Mouse (Mus musculus) MEL (cell line): Measurements from ENCODE around the gene Xrcc4. TPM values are rescaled to one million over a fixed set of nuclear protein-coding genes. Genes with fewer than 3 reads are reported as not detected.

ENCODE experiments used
- DNase-seq: peaks from one replicate; pipeline ENCODE4 v3.0.0; 2011; ENCODE audit warnings: low read depth, low spot score
- H3K27ac ChIP-seq: 2 replicates; pipeline ENCODE4 v1.5.1; 2012; ENCODE audit warnings: low read depth, mild to moderate bottlenecking, control low read depth, low read length, moderate library complexity; ENCODE audit not compliant: control insufficient read depth
- H3K27me3 ChIP-seq, 2 experiments: fragments of 150-350 bp in 1 of 2; sonication (generic) in 1 of 2; 2 replicates each; pipeline ENCODE4 v1.6.1; 2012; ENCODE audit warnings: low read length in 2 of 2, mild to moderate bottlenecking in 2 of 2, improper control_type of control experiment in 1 of 2, moderate library complexity in 1 of 2; ENCODE audit not compliant: insufficient read depth in 2 of 2, control insufficient read depth in 1 of 2
- H3K36me3 ChIP-seq, 2 experiments: 2 replicates each; pipeline ENCODE4 v1.6.1; 2012 to 2014; ENCODE audit warnings: low read length in 2 of 2, improper control_type of control experiment in 1 of 2, inconsistent platforms in 1 of 2, mild to moderate bottlenecking in 1 of 2; ENCODE audit not compliant: insufficient read depth in 2 of 2, control insufficient read depth in 1 of 2
- H3K4me1 ChIP-seq, 2 experiments: fragments of 150-350 bp in 1 of 2; sonication (generic) in 1 of 2; 2 replicates each; pipeline ENCODE4 v1.6.1; 2012; ENCODE audit warnings: low read length in 2 of 2, improper control_type of control experiment in 1 of 2, mild to moderate bottlenecking in 1 of 2; ENCODE audit not compliant: insufficient read depth in 2 of 2, control insufficient read depth in 1 of 2
- H3K4me3 ChIP-seq, 2 experiments: fragments of 150-350 bp in 1 of 2; sonication (generic) in 1 of 2; 2 replicates each; pipeline ENCODE4 v1.5.1; 2012; ENCODE audit warnings: low read depth in 2 of 2, low read length in 2 of 2, mild to moderate bottlenecking in 2 of 2, moderate library complexity in 2 of 2, control low read depth in 1 of 2, improper control_type of control experiment in 1 of 2; ENCODE audit not compliant: control insufficient read depth in 1 of 2, insufficient read depth in 1 of 2
- H3K79me2 ChIP-seq: 2 replicates; pipeline ENCODE4 v1.6.1; 2012; ENCODE audit warnings: mild to moderate bottlenecking, low read length, moderate library complexity; ENCODE audit not compliant: control insufficient read depth, poor library complexity, insufficient read depth
- H3K9ac ChIP-seq: 2 replicates; pipeline ENCODE4 v1.6.1; 2012; ENCODE audit warnings: low read depth, mild to moderate bottlenecking, control low read depth, low read length, moderate library complexity; ENCODE audit not compliant: control insufficient read depth, poor library complexity, severe bottlenecking
- H3K9me3 ChIP-seq: fragments of 150-350 bp; sonication (generic); replicated peaks from 2 replicates; pipeline ENCODE4 v1.6.1; 2012; ENCODE audit warnings: mild to moderate bottlenecking, low read length, improper control_type of control experiment, moderate library complexity; ENCODE audit not compliant: insufficient read depth
- BHLHE40 ChIP-seq: IDR thresholded peaks from 2 replicates; pipeline ENCODE4 v1.6.1; 2012; ENCODE audit warnings: low read depth, mild to moderate bottlenecking, inconsistent platforms, low read length, improper control_type of control experiment, borderline replicate concordance
- CHD1 ChIP-seq: IDR thresholded peaks from 2 replicates; pipeline ENCODE4 v1.6.1; 2012; ENCODE audit warnings: low read depth, mild to moderate bottlenecking, inconsistent platforms, low read length, improper control_type of control experiment
- CHD2 ChIP-seq: IDR thresholded peaks from 2 replicates; pipeline ENCODE4 v1.6.1; 2011; ENCODE audit warnings: low read length, improper control_type of control experiment
- CTCF ChIP-seq, 3 experiments: IDR thresholded peaks in 2 of 3; conservative IDR thresholded peaks in 1 of 3; 2 replicates each; pipeline ENCODE4 v1.5.1; 2011 to 2012; ENCODE audit warnings: low read length in 3 of 3, low read depth in 2 of 3, mild to moderate bottlenecking in 2 of 3, improper control_type of control experiment in 1 of 3, inconsistent platforms in 1 of 3, mixed read lengths in 1 of 3, moderate library complexity in 1 of 3; ENCODE audit not compliant: control insufficient read depth in 1 of 3, insufficient read depth in 1 of 3, poor library complexity in 1 of 3, severe bottlenecking in 1 of 3
- EP300 ChIP-seq, 2 experiments: IDR thresholded peaks; 2 replicates each; pipeline ENCODE4 v1.6.1; 2011; ENCODE audit warnings: improper control_type of control experiment in 2 of 2, low read length in 2 of 2, low read depth in 1 of 2, mild to moderate bottlenecking in 1 of 2
- GATA1 ChIP-seq: IDR thresholded peaks from 2 replicates; pipeline ENCODE4 v1.6.1; 2011; ENCODE audit warnings: low read depth, low read length, improper control_type of control experiment
- HCFC1 ChIP-seq: IDR thresholded peaks from 2 replicates; pipeline ENCODE4 v1.6.1; 2012; ENCODE audit warnings: low read depth, mild to moderate bottlenecking, inconsistent platforms, low read length, improper control_type of control experiment, moderate library complexity
- JUND ChIP-seq: IDR thresholded peaks from 2 replicates; pipeline ENCODE4 v1.6.1; 2011; ENCODE audit warnings: low read depth, mild to moderate bottlenecking, improper control_type of control experiment, low read length
- KAT2A ChIP-seq: conservative IDR thresholded peaks from 2 replicates; pipeline ENCODE4 v1.6.1; 2012; ENCODE audit warnings: low read depth, low read length, improper control_type of control experiment, inconsistent platforms
- MAFK ChIP-seq: IDR thresholded peaks from 2 replicates; pipeline ENCODE4 v1.6.1; 2011; ENCODE audit warnings: low read depth, mild to moderate bottlenecking, low read length, improper control_type of control experiment, borderline replicate concordance
- MAX ChIP-seq: IDR thresholded peaks from 2 replicates; pipeline ENCODE4 v1.6.1; 2011; ENCODE audit warnings: low read length, improper control_type of control experiment
- MAZ ChIP-seq: IDR thresholded peaks from 2 replicates; pipeline ENCODE4 v1.6.1; 2012; ENCODE audit warnings: low read depth, mild to moderate bottlenecking, inconsistent platforms, low read length, improper control_type of control experiment
- MEF2A ChIP-seq: IDR thresholded peaks from 2 replicates; pipeline ENCODE4 v1.6.1; 2014; ENCODE audit warnings: low read depth, mild to moderate bottlenecking, inconsistent platforms, low read length, improper control_type of control experiment; ENCODE audit not compliant: poor library complexity, insufficient replicate concordance, severe bottlenecking; ENCODE audit errors: extremely low read depth
- MXI1 ChIP-seq: IDR thresholded peaks from 2 replicates; pipeline ENCODE4 v1.6.1; 2011; ENCODE audit warnings: mild to moderate bottlenecking, low read depth, low read length, improper control_type of control experiment
- MYB ChIP-seq: IDR thresholded peaks from 2 replicates; pipeline ENCODE4 v1.6.1; 2011; ENCODE audit warnings: mild to moderate bottlenecking, low read depth, low read length, improper control_type of control experiment
- MYC ChIP-seq: IDR thresholded peaks from 2 replicates; pipeline ENCODE4 v1.6.1; 2011; ENCODE audit warnings: low read depth, mild to moderate bottlenecking, low read length, improper control_type of control experiment, moderate library complexity
- NELFE ChIP-seq: IDR thresholded peaks from 2 replicates; pipeline ENCODE4 v1.6.1; 2011; ENCODE audit warnings: low read depth, low read length, improper control_type of control experiment
- POLR2A ChIP-seq, 2 experiments: IDR thresholded peaks; 2 replicates each; pipeline ENCODE4 v1.6.1; 2011 to 2012; ENCODE audit warnings: low read length in 2 of 2, mild to moderate bottlenecking in 2 of 2, control low read depth in 1 of 2, improper control_type of control experiment in 1 of 2, low read depth in 1 of 2, moderate library complexity in 1 of 2; ENCODE audit not compliant: control insufficient read depth in 1 of 2, insufficient read depth in 1 of 2, poor library complexity in 1 of 2
- POLR2AphosphoS5 ChIP-seq: IDR thresholded peaks from 2 replicates; pipeline ENCODE4 v1.6.1; 2012; ENCODE audit warnings: low read depth, borderline replicate concordance, mild to moderate bottlenecking, inconsistent platforms, low read length, moderate library complexity, mixed read lengths
- RCOR1 ChIP-seq: IDR thresholded peaks from 2 replicates; pipeline ENCODE4 v1.6.1; 2012; ENCODE audit warnings: low read depth, mild to moderate bottlenecking, inconsistent platforms, low read length, improper control_type of control experiment
- SIN3A ChIP-seq: IDR thresholded peaks from 2 replicates; pipeline ENCODE4 v1.6.1; 2012; ENCODE audit warnings: low read length, improper control_type of control experiment, inconsistent platforms
- SMC3 ChIP-seq: IDR thresholded peaks from 2 replicates; pipeline ENCODE4 v1.6.1; 2011; ENCODE audit warnings: low read depth, low read length, improper control_type of control experiment
- TAL1 ChIP-seq: IDR thresholded peaks from 2 replicates; pipeline ENCODE4 v1.6.1; 2012; ENCODE audit warnings: mild to moderate bottlenecking, inconsistent platforms, low read length, moderate library complexity, mixed read lengths
- TCF12 ChIP-seq: IDR thresholded peaks from 2 replicates; pipeline ENCODE4 v1.6.1; 2014; ENCODE audit warnings: low read depth, mild to moderate bottlenecking, inconsistent platforms, low read length, improper control_type of control experiment, moderate library complexity
- UBTF ChIP-seq: IDR thresholded peaks from 2 replicates; pipeline ENCODE4 v1.6.1; 2012; ENCODE audit warnings: low read depth, mild to moderate bottlenecking, inconsistent platforms, low read length, improper control_type of control experiment, moderate library complexity, borderline replicate concordance; ENCODE audit not compliant: insufficient read depth
- USF2 ChIP-seq, 2 experiments: IDR thresholded peaks; 2 replicates each; pipeline ENCODE4 v1.6.1; 2011 to 2012; ENCODE audit warnings: improper control_type of control experiment in 2 of 2, low read length in 2 of 2, borderline replicate concordance in 1 of 2, inconsistent platforms in 1 of 2, low read depth in 1 of 2, mild to moderate bottlenecking in 1 of 2; ENCODE audit not compliant: insufficient read depth in 1 of 2
- ZC3H11A ChIP-seq: IDR thresholded peaks from 2 replicates; pipeline ENCODE4 v1.6.1; 2012; ENCODE audit warnings: low read depth, mild to moderate bottlenecking, inconsistent platforms, low read length, improper control_type of control experiment
- ZKSCAN1 ChIP-seq: IDR thresholded peaks from 2 replicates; pipeline ENCODE4 v1.6.1; 2012; ENCODE audit warnings: low read depth, mild to moderate bottlenecking, inconsistent platforms, low read length, improper control_type of control experiment, moderate library complexity
- ZNF384 ChIP-seq: IDR thresholded peaks from 2 replicates; pipeline ENCODE4 v1.6.1; 2012; ENCODE audit warnings: low read depth, mild to moderate bottlenecking, inconsistent platforms, low read length, improper control_type of control experiment
- polyA plus RNA-seq, 2 experiments: library from polyadenylated mRNA; stranded (reverse) in 1 of 2; unstranded in 1 of 2; fragments of >175 nt in 1 of 2; fragments of >200 nt in 1 of 2; gene quantifications; 2 replicates each; pipeline versions ENCODE4 v1.2.1 to v1.2.4; 2012; ENCODE audit warnings: low replicate concordance in 2 of 2, low read depth in 1 of 2; ENCODE audit not compliant: insufficient read length in 2 of 2, insufficient read depth in 1 of 2, missing spikeins in 1 of 2
- total RNA-seq: library from RNA; depleted of rRNA; stranded (reverse); fragments of 300-350 nt; gene quantifications from 2 replicates; pipeline ENCODE4 v1.2.3, GENCODE M21; 2012

Gene Xrcc4
- total and polyA plus RNA-seq, 3 experiments = 6.6 to 7.7 TPM; not detected in 1

GRCm38 (mm10) chr13:90052408-90052807 is 37.0 kb downstream of the Xrcc4 start:
- Histone ChIP-seq H3K36me3 (no peaks in the 10 kb centered on the region), H3K9me3 (no peaks in the 10 kb centered on the region), H3K9ac (no peak overlapping the region), H3K27ac (no peak overlapping the region), H3K79me2 (no peaks in the 10 kb centered on the region), H3K4me1 (no peaks in the 10 kb centered on the region), H3K27me3 (no peaks in the 10 kb centered on the region), H3K4me3 (no peak overlapping the region)
- no peak for DNase-seq
- no peak for TF ChIP-seq MXI1
- TF ChIP-seq GATA1 = no peak
- no peak for TF ChIP-seq KAT2A
- no peak for TF ChIP-seq POLR2AphosphoS5
- no peak for TF ChIP-seq MAX
- no peak for TF ChIP-seq ZKSCAN1
- TF ChIP-seq RCOR1 = no peak
- TF ChIP-seq MAZ = no peak
- TF ChIP-seq NELFE = no peak
- TF ChIP-seq POLR2A (IDR thresholded peaks at IDR 0.05; ENCODE audit: control insufficient read depth in 1 of 2, insufficient read depth in 1 of 2, low read depth in 1 of 2, low read length in 2 of 2, poor library complexity in 1 of 2) = no peak
- TF ChIP-seq CTCF (IDR thresholded peaks at IDR 0.05 in 2 of 3, conservative IDR thresholded peaks at IDR 0.05 in 1 of 3; ENCODE audit: control insufficient read depth in 1 of 3, insufficient read depth in 1 of 3, low read depth in 2 of 3, low read length in 3 of 3, poor library complexity in 1 of 3, severe bottlenecking in 1 of 3) = no peak
- no peak for TF ChIP-seq CHD2
- TF ChIP-seq CHD1 = no peak
- no peak for TF ChIP-seq TCF12
- no peak for TF ChIP-seq SIN3A
- TF ChIP-seq ZNF384 = no peak
- TF ChIP-seq MAFK = no peak

GRCm38 (mm10) chr13:90051735-90052134 is 37.7 kb downstream of the Xrcc4 start:
- Histone ChIP-seq H3K36me3 (no peaks in the 10 kb centered on the region), H3K27me3 (no peaks in the 10 kb centered on the region), H3K4me3 (no peak overlapping the region), H3K9me3 (no peaks in the 10 kb centered on the region), H3K27ac (no peak overlapping the region), H3K4me1 (no peaks in the 10 kb centered on the region), H3K79me2 (no peaks in the 10 kb centered on the region), H3K9ac (no peak overlapping the region)
- peak; percentile 53 for DNase-seq
- no peak for TF ChIP-seq MYB
- no peak for TF ChIP-seq BHLHE40
- no peak for TF ChIP-seq ZNF384
- TF ChIP-seq HCFC1 = no peak
- no peak for TF ChIP-seq RCOR1
- no peak for TF ChIP-seq SIN3A
- TF ChIP-seq POLR2A (IDR thresholded peaks at IDR 0.05; ENCODE audit: control insufficient read depth in 1 of 2, insufficient read depth in 1 of 2, low read depth in 1 of 2, low read length in 2 of 2, poor library complexity in 1 of 2) = no peak
- no peak for TF ChIP-seq MAFK
- no peak for TF ChIP-seq JUND
- TF ChIP-seq CHD1 = no peak
- TF ChIP-seq ZC3H11A = peak; percentile 42
- no peak for TF ChIP-seq POLR2AphosphoS5
- no peak for TF ChIP-seq TAL1
- TF ChIP-seq UBTF = no peak
- no peak for TF ChIP-seq MEF2A
- TF ChIP-seq CTCF (IDR thresholded peaks at IDR 0.05 in 2 of 3, conservative IDR thresholded peaks at IDR 0.05 in 1 of 3; ENCODE audit: control insufficient read depth in 1 of 3, insufficient read depth in 1 of 3, low read depth in 2 of 3, low read length in 3 of 3, poor library complexity in 1 of 3, severe bottlenecking in 1 of 3) = peak in 2 of 3 experiments; percentile 16 to 63; a peak in 3 of 6 replicates
- no peak for TF ChIP-seq KAT2A
- no peak for TF ChIP-seq MYC
- TF ChIP-seq GATA1 = no peak
- no peak for TF ChIP-seq MXI1
- no peak for TF ChIP-seq USF2 (IDR thresholded peaks at IDR 0.05; ENCODE audit: borderline replicate concordance in 1 of 2, insufficient read depth in 1 of 2, low read depth in 1 of 2, low read length in 2 of 2)
- TF ChIP-seq CHD2 = no peak
- no peak for TF ChIP-seq EP300 (IDR thresholded peaks at IDR 0.05; ENCODE audit: low read depth in 1 of 2, low read length in 2 of 2)
- peak; percentile 80 for TF ChIP-seq SMC3
- no peak for TF ChIP-seq TCF12
